Mouse (Mus musculus): ENCODE results near the gene R3hdm2. TPM values are rescaled to one million over a fixed set of nuclear protein-coding genes. Genes with fewer than 3 reads are reported as not detected.

The R3hdm2 gene
- polyA plus RNA-seq, 1 experiment from 2014 or later, result 19.0 TPM

- H3K27me3 ChIP-seq (replicated peaks), result no peaks in the 10 kb centered on the region
- H3K9ac ChIP-seq, result no peak overlapping the region
- no peaks in the 10 kb centered on the region for H3K4me1 ChIP-seq
- 79% methylated on average over 3 of the region's 3 CpGs for WGBS (ENCODE audit: insufficient replicate concordance)
- no peak overlapping the region for H3K4me2 ChIP-seq
- no peaks in the 10 kb centered on the region for H3K9me3 ChIP-seq (replicated peaks)
- no peak for ATAC-seq
- no peak overlapping the region for H3K27ac ChIP-seq
- peaks cover 53% of the 10 kb centered on the region for H3K36me3 ChIP-seq
- no peak overlapping the region for H3K4me3 ChIP-seq
Measured at GRCm38 (mm10) chr10:127404701-127405100, 24.6 kb downstream of the R3hdm2 start.

- Histone ChIP-seq H3K9me3 (replicated peaks) (no peaks in the 10 kb centered on the region), H3K4me1 (peaks cover 2% of the 10 kb centered on the region; the same call in 1 of the 2 replicates), H3K9ac (no peak overlapping the region), H3K4me2 (no peak overlapping the region), H3K27ac (no peak overlapping the region), H3K4me3 (no peak overlapping the region), H3K27me3 (replicated peaks) (no peaks in the 10 kb centered on the region), H3K36me3 (peaks cover 26% of the 10 kb centered on the region)
- 45% methylated on average over 4 of the region's 4 CpGs for WGBS (ENCODE audit: insufficient replicate concordance)
- ATAC-seq, result no peak
Measured at GRCm38 (mm10) chr10:127407391-127407790, 27.3 kb downstream of the R3hdm2 start.

- H3K9ac ChIP-seq, result no peak overlapping the region
- 61% methylated on average over 5 of the region's 5 CpGs for WGBS (ENCODE audit: insufficient replicate concordance)
- no peaks in the 10 kb centered on the region for H3K9me3 ChIP-seq (replicated peaks)
- ATAC-seq, result no peak
- H3K4me3 ChIP-seq, result no peak overlapping the region
- no peak overlapping the region for H3K27ac ChIP-seq
- H3K4me2 ChIP-seq, result no peak overlapping the region
- H3K27me3 ChIP-seq (replicated peaks), result no peaks in the 10 kb centered on the region
- peaks cover 7% of the 10 kb centered on the region; the same call in 1 of the 2 replicates for H3K4me1 ChIP-seq
- H3K36me3 ChIP-seq, result peaks cover 14% of the 10 kb centered on the region
Measured at GRCm38 (mm10) chr10:127412101-127412500, 32.0 kb downstream of the R3hdm2 start.

DNA sequence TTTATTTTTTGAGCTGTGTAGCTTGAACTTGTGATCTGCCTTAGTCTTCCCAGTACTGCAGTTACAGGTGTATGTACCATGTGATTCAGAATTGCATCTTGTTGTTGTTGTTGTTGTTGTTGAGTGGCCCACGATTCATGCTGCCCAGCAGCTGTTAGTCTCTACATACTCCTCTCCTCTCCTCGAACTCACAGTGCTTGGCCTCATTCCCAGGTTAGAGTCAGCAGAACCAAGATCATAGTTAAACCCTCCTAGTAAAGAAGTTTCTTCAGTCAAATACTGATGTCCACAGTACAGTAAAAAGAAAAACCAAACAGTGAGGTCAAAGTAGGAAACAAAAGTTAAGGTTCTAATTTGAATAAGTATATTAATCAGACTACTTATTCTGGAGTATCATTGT, 32.6 kb downstream of the R3hdm2 start:
- Histone ChIP-seq H3K36me3 (peaks cover 10% of the 10 kb centered on the region), H3K27me3 (replicated peaks) (no peaks in the 10 kb centered on the region), H3K4me1 (peaks cover 7% of the 10 kb centered on the region; the same call in 1 of the 2 replicates), H3K4me3 (no peak overlapping the region), H3K27ac (no peak overlapping the region), H3K4me2 (no peak overlapping the region), H3K9me3 (replicated peaks) (no peaks in the 10 kb centered on the region), H3K9ac (no peak overlapping the region)
- WGBS (ENCODE audit: insufficient replicate concordance), result 59% methylated on average over 2 of the region's 2 CpGs
- no peak for ATAC-seq

GRCm38 (mm10) chr10:127413585-127413984, 33.5 kb downstream of the R3hdm2 start:
- Histone ChIP-seq H3K27me3 (replicated peaks) (no peaks in the 10 kb centered on the region), H3K4me2 (no peak overlapping the region), H3K9me3 (replicated peaks) (no peaks in the 10 kb centered on the region), H3K4me1 (peaks cover 7% of the 10 kb centered on the region; the same call in 1 of the 2 replicates), H3K4me3 (no peak overlapping the region), H3K9ac (no peak overlapping the region), H3K36me3 (peaks cover 13% of the 10 kb centered on the region), H3K27ac (no peak overlapping the region)
- 86% methylated on average over 1 of the region's 1 CpGs for WGBS (ENCODE audit: insufficient replicate concordance)
- ATAC-seq, result no peak

DNA sequence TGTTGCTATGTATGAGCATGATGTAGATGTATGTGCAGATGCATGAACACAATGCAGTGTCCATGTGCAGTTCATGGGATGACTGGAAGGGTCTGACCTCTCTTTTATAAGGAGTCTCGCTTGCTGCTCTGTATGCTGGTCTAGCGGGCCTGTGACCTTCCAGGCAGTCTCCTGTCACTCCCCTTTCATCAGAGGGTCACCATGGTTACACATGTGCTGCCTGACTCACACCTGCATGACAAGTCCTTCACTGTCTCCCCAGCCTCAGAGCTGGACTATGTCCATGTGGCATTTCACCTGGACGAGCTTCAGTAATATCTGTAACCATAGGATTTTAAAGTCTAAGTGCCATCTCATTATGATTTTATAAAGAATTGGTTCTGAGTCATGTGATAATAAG, 34.0 kb downstream of the R3hdm2 start:
- no peaks in the 10 kb centered on the region for H3K27me3 ChIP-seq (replicated peaks)
- no peak overlapping the region for H3K4me2 ChIP-seq
- peaks cover 7% of the 10 kb centered on the region; the same call in 1 of the 2 replicates for H3K4me1 ChIP-seq
- no peak overlapping the region for H3K9ac ChIP-seq
- WGBS (ENCODE audit: insufficient replicate concordance), result 82% methylated on average over 3 of the region's 3 CpGs
- no peak overlapping the region for H3K27ac ChIP-seq
- H3K4me3 ChIP-seq, result no peak overlapping the region
- H3K9me3 ChIP-seq (replicated peaks), result no peaks in the 10 kb centered on the region
- H3K36me3 ChIP-seq, result peaks cover 11% of the 10 kb centered on the region
- ATAC-seq, result no peak

GRCm38 (mm10) chr10:127420131-127420530, 40.0 kb downstream of the R3hdm2 start:
- no peaks in the 10 kb centered on the region for H3K27me3 ChIP-seq (replicated peaks)
- H3K27ac ChIP-seq, result no peak overlapping the region
- ATAC-seq, result no peak
- WGBS (ENCODE audit: insufficient replicate concordance), result 51% methylated on average over 6 of the region's 6 CpGs
- H3K4me2 ChIP-seq, result no peak overlapping the region
- H3K4me3 ChIP-seq, result no peak overlapping the region
- H3K9me3 ChIP-seq (replicated peaks), result no peaks in the 10 kb centered on the region
- H3K36me3 ChIP-seq, result peaks cover 4% of the 10 kb centered on the region; the same call in 1 of the 2 replicates
- H3K9ac ChIP-seq, result no peak overlapping the region
- H3K4me1 ChIP-seq, result peaks cover 23% of the 10 kb centered on the region

DNA sequence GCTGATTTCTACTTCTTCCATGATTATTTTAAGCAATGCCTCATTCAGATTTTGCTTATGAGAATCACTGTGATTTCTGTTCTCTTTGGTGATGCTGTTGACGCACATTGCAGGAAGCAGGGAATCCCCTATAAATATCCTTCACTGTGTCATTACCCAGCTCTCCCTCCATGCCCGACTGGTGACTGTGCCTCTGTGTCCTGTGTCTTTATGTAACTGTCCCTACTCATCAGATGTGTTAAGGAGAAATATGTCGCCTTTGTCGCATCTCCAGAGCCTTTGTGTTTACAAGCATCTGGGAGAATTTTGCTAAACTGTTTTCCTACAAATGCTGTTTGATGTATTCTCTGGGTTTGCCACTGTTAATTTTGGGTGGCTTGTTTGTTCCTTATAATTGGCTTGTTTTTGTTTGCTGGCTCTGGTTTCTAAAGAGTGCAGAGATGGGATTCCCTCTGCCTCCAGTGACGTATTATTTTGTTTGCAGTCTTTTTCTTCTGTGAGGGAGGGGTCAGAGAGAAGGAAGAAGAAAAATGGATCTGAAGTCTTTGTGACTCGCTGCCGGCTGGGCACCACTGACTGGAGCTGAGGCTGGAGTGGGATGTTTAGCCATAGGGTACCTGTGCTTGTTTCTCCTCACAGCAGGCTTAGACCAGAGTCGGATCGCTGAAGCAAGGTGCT, 40.7 kb downstream of the R3hdm2 start:
- no peak overlapping the region for H3K4me2 ChIP-seq
- H3K27ac ChIP-seq, result no peak overlapping the region

DNA sequence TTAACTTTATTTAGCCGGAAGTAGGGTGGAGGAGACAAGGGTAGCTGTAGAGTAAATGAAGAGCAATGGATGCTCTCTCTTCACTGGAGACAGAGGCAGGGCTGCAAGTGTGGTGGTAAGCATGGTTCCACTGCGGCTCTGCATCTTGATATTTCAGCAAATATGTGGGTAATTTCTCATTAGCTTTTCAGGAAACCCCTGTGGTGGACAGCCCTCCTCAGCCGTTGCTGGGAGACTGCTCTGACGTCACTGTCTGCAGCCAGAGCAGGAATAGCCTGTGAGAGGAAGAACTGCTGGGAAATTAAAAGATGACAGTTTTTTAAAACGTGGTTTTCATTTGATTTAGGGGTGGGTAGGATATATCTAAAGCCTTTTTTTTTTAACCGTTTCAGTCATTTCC, 41.9 kb downstream of the R3hdm2 start:
- no peak overlapping the region for H3K4me3 ChIP-seq
- WGBS (ENCODE audit: insufficient replicate concordance), result 28% methylated on average over 6 of the region's 6 CpGs

More for the DNA sequence above, 40.7 kb downstream of the R3hdm2 start:
- Histone ChIP-seq H3K9me3 (replicated peaks) (no peaks in the 10 kb centered on the region), H3K4me1 (peaks cover 30% of the 10 kb centered on the region), H3K4me3 (no peak overlapping the region), H3K36me3 (peaks cover 3% of the 10 kb centered on the region; the same call in 1 of the 2 replicates), H3K27me3 (replicated peaks) (no peaks in the 10 kb centered on the region), H3K9ac (no peak overlapping the region)
- WGBS (ENCODE audit: insufficient replicate concordance), result 41% methylated on average over 9 of the region's 9 CpGs
- no peak for ATAC-seq

DNA sequence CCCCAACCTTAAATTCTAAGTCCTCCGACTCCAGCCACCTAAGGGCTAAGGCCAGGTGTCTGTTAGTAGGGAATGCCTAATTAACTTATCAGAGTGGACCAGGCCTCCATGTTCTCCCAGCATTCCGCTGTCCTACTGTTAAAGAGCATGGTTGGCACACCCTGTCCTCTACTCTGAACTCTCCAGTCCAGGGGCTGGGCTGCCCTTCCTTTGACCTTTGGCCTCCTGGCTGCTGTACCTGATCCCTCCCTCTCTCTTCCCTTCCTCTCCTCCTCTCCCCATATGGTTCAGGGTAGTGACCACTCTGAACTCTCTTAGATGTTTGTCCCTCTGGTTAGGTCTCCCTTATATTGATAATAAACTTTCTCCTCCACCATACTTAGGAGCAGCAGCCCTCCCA, 45.7 kb downstream of the R3hdm2 start:
- no peak overlapping the region for H3K4me2 ChIP-seq
- H3K27ac ChIP-seq, result no peak overlapping the region
- H3K9ac ChIP-seq, result no peak overlapping the region
- whole genome bisulfite sequencing (ENCODE audit: insufficient replicate concordance), result 63% methylated on average over 2 of the region's 2 CpGs
- H3K36me3 ChIP-seq, result peaks cover 9% of the 10 kb centered on the region; the same call in 1 of the 2 replicates
- H3K27me3 ChIP-seq (replicated peaks), result no peaks in the 10 kb centered on the region
- H3K4me3 ChIP-seq, result no peak overlapping the region
- peak; percentile 68 for ATAC-seq
- H3K9me3 ChIP-seq (replicated peaks), result no peaks in the 10 kb centered on the region
- peaks cover 42% of the 10 kb centered on the region for H3K4me1 ChIP-seq

More for the DNA sequence above, 41.9 kb downstream of the R3hdm2 start:
- Histone ChIP-seq H3K27me3 (replicated peaks) (no peaks in the 10 kb centered on the region), H3K9me3 (replicated peaks) (no peaks in the 10 kb centered on the region), H3K4me2 (no peak overlapping the region), H3K9ac (no peak overlapping the region), H3K36me3 (peaks cover 3% of the 10 kb centered on the region; the same call in 1 of the 2 replicates), H3K4me1 (peaks cover 40% of the 10 kb centered on the region), H3K27ac (no peak overlapping the region)
- ATAC-seq, result no peak

- Histone ChIP-seq H3K9me3 (replicated peaks) (no peaks in the 10 kb centered on the region), H3K36me3 (peaks cover 12% of the 10 kb centered on the region; the same call in 1 of the 2 replicates), H3K4me2 (no peak overlapping the region), H3K27me3 (replicated peaks) (no peaks in the 10 kb centered on the region), H3K4me3 (no peak overlapping the region), H3K9ac (no peak overlapping the region), H3K4me1 (peaks cover 36% of the 10 kb centered on the region), H3K27ac (no peak overlapping the region)
- ATAC-seq, result no peak
- WGBS (ENCODE audit: insufficient replicate concordance), result 19% methylated on average over 2 of the region's 2 CpGs
Measured at GRCm38 (mm10) chr10:127426670-127427069, 46.5 kb downstream of the R3hdm2 start.

DNA sequence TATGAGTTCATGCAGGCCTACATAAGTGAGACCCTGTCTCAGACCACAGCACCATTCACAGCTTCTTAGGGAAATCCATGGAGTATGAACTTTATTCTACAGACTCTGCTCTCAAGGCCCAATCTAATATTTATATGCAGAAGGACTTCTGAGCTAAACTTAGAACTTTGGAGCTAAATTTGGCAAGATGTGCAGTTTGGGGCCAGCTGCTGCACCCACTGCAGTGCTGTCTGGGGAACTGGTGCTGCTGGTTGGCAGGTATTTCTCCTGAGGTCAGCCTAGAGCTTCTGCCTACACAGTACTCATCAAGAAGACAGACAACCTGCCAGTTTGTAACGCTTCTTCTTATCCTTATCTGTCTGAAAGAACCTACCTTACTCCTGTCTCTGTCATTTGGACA, 47.0 kb downstream of the R3hdm2 start:
- Histone ChIP-seq H3K27ac (no peak overlapping the region), H3K27me3 (replicated peaks) (no peaks in the 10 kb centered on the region), H3K9ac (no peak overlapping the region), H3K9me3 (replicated peaks) (no peaks in the 10 kb centered on the region), H3K4me3 (no peak overlapping the region), H3K4me2 (no peak overlapping the region), H3K4me1 (peaks cover 32% of the 10 kb centered on the region), H3K36me3 (peaks cover 13% of the 10 kb centered on the region; the same call in 1 of the 2 replicates)
- 43% methylated on average over 1 of the region's 1 CpGs for WGBS (ENCODE audit: insufficient replicate concordance)
- ATAC-seq, result no peak

All from liver, embryonic 12.5 days (tissue).